Mouse (Mus musculus) kidney, postnatal 25 days (tissue): ENCODE results near the gene Tmub2.
A peak's percentile ranks its signal among the peaks of the same experiment; 100 is the strongest.

ENCODE experiments used
- DNase-seq, 2 experiments: peaks; one replicate each; pipeline ENCODE4 v3.0.0; 2021; ENCODE audit warnings: mixed read lengths in 2 of 2

Gene Tmub2

GRCm38 (mm10) chr11:102330039-102330438, 45.3 kb downstream of the Tmub2 start:
- DNase-seq = no peak

- DNase-seq = no peak
These were observed 47.1 kb downstream of the Tmub2 start for GRCm38 (mm10) chr11:102331806-102332205.

- no peak for DNase-seq
These were observed 48.3 kb downstream of the Tmub2 start for GRCm38 (mm10) chr11:102333061-102333460.

GRCm38 (mm10) chr11:102334010-102334409, 49.3 kb downstream of the Tmub2 start:
- DNase-seq = no peak

- peak; percentile 61 to 69 for DNase-seq
These were observed 50.4 kb downstream of the Tmub2 start for GRCm38 (mm10) chr11:102334973-102335700.

- DNase-seq = no peak
These were observed 51.5 kb downstream of the Tmub2 start for GRCm38 (mm10) chr11:102336191-102336590.

- no peak for DNase-seq
These were observed 53.2 kb downstream of the Tmub2 start for GRCm38 (mm10) chr11:102337921-102338320.

GRCm38 (mm10) chr11:102338561-102338960, 53.8 kb downstream of the Tmub2 start:
- DNase-seq = peak; percentile 90 to 96
